Mouse (Mus musculus) liver, embryonic 16.5 days (tissue): ENCODE data around the gene Kif1a. TPM values are rescaled to one million over a fixed set of nuclear protein-coding genes. Genes with fewer than 3 reads are reported as not detected.

Experiments used
- ATAC-seq: fragments of 200-750 bp; cut with Nextera tagmentation; 2 replicates; pipeline ENCODE4 v1.8.0; 2017; ENCODE audit warnings: low read depth, mild to moderate bottlenecking, moderate number of reproducible peaks, moderate library complexity
- H3K27ac ChIP-seq: fragments of 300-500 bp; sonication (generic); 2 replicates; pipeline ENCODE4 v1.5.1; 2014; ENCODE audit warnings: mild to moderate bottlenecking, low read length
- H3K27me3 ChIP-seq: fragments of 300-500 bp; sonication (generic); 2 replicates; pipeline ENCODE4 v1.6.1; 2014; ENCODE audit warnings: low read depth, low read length, mixed read lengths; ENCODE audit not compliant: control insufficient read depth, insufficient read depth
- H3K36me3 ChIP-seq: fragments of 300-500 bp; sonication (generic); 2 replicates; pipeline ENCODE4 v1.6.1; 2014; ENCODE audit warnings: mild to moderate bottlenecking; ENCODE audit not compliant: control insufficient read depth, insufficient read depth
- H3K4me1 ChIP-seq: fragments of 300-500 bp; sonication (generic); 2 replicates; pipeline ENCODE4 v1.6.1; 2014; ENCODE audit warnings: low read depth, low read length, mixed read lengths; ENCODE audit not compliant: control insufficient read depth
- H3K4me2 ChIP-seq: fragments of 300-500 bp; sonication (generic); 2 replicates; pipeline ENCODE4 v1.6.1; 2014; ENCODE audit warnings: low read depth, low read length, mixed read lengths
- H3K4me3 ChIP-seq: fragments of 300-500 bp; sonication (generic); 2 replicates; pipeline ENCODE4 v1.5.1; 2014; ENCODE audit warnings: low read depth, mild to moderate bottlenecking, low read length
- H3K9ac ChIP-seq: fragments of 300-500 bp; sonication (generic); 2 replicates; pipeline ENCODE4 v1.6.1; 2014; ENCODE audit warnings: low read depth, low read length
- H3K9me3 ChIP-seq: fragments of 300-500 bp; sonication (generic); replicated peaks from 2 replicates; pipeline ENCODE4 v1.6.1; 2016; ENCODE audit warnings: low read length; ENCODE audit not compliant: control insufficient read depth
- WGBS: fragments of 180-500 bp; shearing (Covaris S2); extraction: QIAGEN DNeasy Blood & Tissue Kit; methylation state at CpG from one replicate; pipeline ENCODE4 v1.1.7; 2014; ENCODE audit not compliant: insufficient replicate concordance; 5-methylcytosine and 5-hydroxymethylcytosine counted together
- polyA plus RNA-seq: library from polyadenylated mRNA; unstranded; fragments of >200 nt; fragmentation: Nextera tagmentation; extraction: Ambion mirVana; gene quantifications from 2 replicates; pipeline ENCODE4 v1.2.1, GENCODE M21; 2015

Kif1a gene
- polyA plus RNA-seq, 1 experiment from 2014 or later: 0.19 TPM

GRCm38 (mm10) chr1:93082121-93082520, 19.6 kb downstream of the Kif1a start:
- H3K4me1 ChIP-seq: no peaks in the 10 kb centered on the region
- H3K36me3 ChIP-seq: no peaks in the 10 kb centered on the region
- H3K9me3 ChIP-seq: no peaks in the 10 kb centered on the region
- no peak overlapping the region for H3K27ac ChIP-seq
- no peaks in the 10 kb centered on the region for H3K27me3 ChIP-seq
- H3K9ac ChIP-seq: no peak overlapping the region
- no peak overlapping the region for H3K4me3 ChIP-seq
- H3K4me2 ChIP-seq: no peak overlapping the region
- WGBS: 71% methylated on average over 8 of the region's 8 CpGs
- ATAC-seq: no peak

- 52% methylated on average over 3 of the region's 3 CpGs for WGBS
- H3K27me3 ChIP-seq: no peaks in the 10 kb centered on the region
- H3K4me2 ChIP-seq: no peak overlapping the region
- no peaks in the 10 kb centered on the region for H3K4me1 ChIP-seq
- no peak overlapping the region for H3K4me3 ChIP-seq
- H3K9me3 ChIP-seq: no peaks in the 10 kb centered on the region
- no peak overlapping the region for H3K9ac ChIP-seq
- no peak for ATAC-seq
- no peak overlapping the region for H3K27ac ChIP-seq
- H3K36me3 ChIP-seq: no peaks in the 10 kb centered on the region
These were observed 20.7 kb downstream of the Kif1a start for GRCm38 (mm10) chr1:93080930-93081589.

- no peaks in the 10 kb centered on the region for H3K9me3 ChIP-seq
- H3K27me3 ChIP-seq: no peaks in the 10 kb centered on the region
- no peaks in the 10 kb centered on the region for H3K36me3 ChIP-seq
- no peak for ATAC-seq
- H3K4me3 ChIP-seq: no peak overlapping the region
- H3K4me2 ChIP-seq: no peak overlapping the region
- H3K4me1 ChIP-seq: no peaks in the 10 kb centered on the region
- H3K9ac ChIP-seq: no peak overlapping the region
- no peak overlapping the region for H3K27ac ChIP-seq
- WGBS: 79% methylated on average over 3 of the region's 3 CpGs
These were observed 22.1 kb downstream of the Kif1a start for GRCm38 (mm10) chr1:93079602-93080001.

GRCm38 (mm10) chr1:93072279-93072865, 29.4 kb downstream of the Kif1a start:
- Histone ChIP-seq H3K9ac (no peak overlapping the region), H3K4me1 (no peaks in the 10 kb centered on the region), H3K4me2 (no peak overlapping the region), H3K27ac (no peak overlapping the region), H3K36me3 (no peaks in the 10 kb centered on the region), H3K9me3 (no peaks in the 10 kb centered on the region), H3K4me3 (no peak overlapping the region), H3K27me3 (no peaks in the 10 kb centered on the region)
- ATAC-seq: no peak
- 55% methylated on average over 2 of the region's 2 CpGs for WGBS

GRCm38 (mm10) chr1:93071487-93071971, 30.2 kb downstream of the Kif1a start:
- Histone ChIP-seq H3K27me3 (no peaks in the 10 kb centered on the region), H3K4me2 (no peak overlapping the region), H3K27ac (no peak overlapping the region), H3K4me1 (no peaks in the 10 kb centered on the region), H3K4me3 (no peak overlapping the region), H3K9me3 (no peaks in the 10 kb centered on the region), H3K36me3 (no peaks in the 10 kb centered on the region), H3K9ac (no peak overlapping the region)
- WGBS: 42% methylated on average over 18 of the region's 18 CpGs
- 0 out of 2 replicates have a peak, but pooled peaks have one; percentile 21 for ATAC-seq

GRCm38 (mm10) chr1:93070881-93071280, 30.9 kb downstream of the Kif1a start:
- Histone ChIP-seq H3K4me1 (no peaks in the 10 kb centered on the region), H3K4me3 (no peak overlapping the region), H3K27ac (no peak overlapping the region), H3K27me3 (no peaks in the 10 kb centered on the region), H3K9me3 (no peaks in the 10 kb centered on the region), H3K9ac (no peak overlapping the region), H3K36me3 (no peaks in the 10 kb centered on the region), H3K4me2 (no peak overlapping the region)
- WGBS: 72% methylated on average over 5 of the region's 5 CpGs
- no peak for ATAC-seq

- no peak for ATAC-seq
- no peak overlapping the region for H3K4me2 ChIP-seq
- no peaks in the 10 kb centered on the region for H3K9me3 ChIP-seq
- WGBS: 50% methylated on average over 1 of the region's 1 CpGs
- no peak overlapping the region for H3K4me3 ChIP-seq
- no peaks in the 10 kb centered on the region for H3K36me3 ChIP-seq
- H3K27ac ChIP-seq: no peak overlapping the region
- no peaks in the 10 kb centered on the region for H3K27me3 ChIP-seq
- no peak overlapping the region for H3K9ac ChIP-seq
- H3K4me1 ChIP-seq: no peaks in the 10 kb centered on the region
These were observed 33.2 kb downstream of the Kif1a start for GRCm38 (mm10) chr1:93068553-93068952.

- Histone ChIP-seq H3K27me3 (no peaks in the 10 kb centered on the region), H3K4me3 (no peak overlapping the region), H3K27ac (no peak overlapping the region), H3K4me1 (no peaks in the 10 kb centered on the region), H3K36me3 (no peaks in the 10 kb centered on the region), H3K9ac (no peak overlapping the region), H3K9me3 (no peaks in the 10 kb centered on the region), H3K4me2 (no peak overlapping the region)
- no peak for ATAC-seq
- 61% methylated on average over 6 of the region's 6 CpGs for whole genome bisulfite sequencing
These were observed 36.1 kb downstream of the Kif1a start for GRCm38 (mm10) chr1:93065654-93066053.

GRCm38 (mm10) chr1:93063694-93064093, 38.1 kb downstream of the Kif1a start:
- H3K27me3 ChIP-seq: no peaks in the 10 kb centered on the region
- H3K4me2 ChIP-seq: no peak overlapping the region
- H3K36me3 ChIP-seq: no peaks in the 10 kb centered on the region
- 52% methylated on average over 5 of the region's 5 CpGs for WGBS
- H3K9me3 ChIP-seq: no peaks in the 10 kb centered on the region
- ATAC-seq: no peak
- H3K27ac ChIP-seq: no peak overlapping the region
- no peak overlapping the region for H3K9ac ChIP-seq
- no peaks in the 10 kb centered on the region for H3K4me1 ChIP-seq
- no peak overlapping the region for H3K4me3 ChIP-seq
